Mouse (Mus musculus): Measurements from ENCODE around the gene Taar3. TPM values are rescaled to one million over a fixed set of nuclear protein-coding genes. Genes with fewer than 3 reads are reported as not detected.

Taar3 gene
- polyA plus RNA-seq, 1 experiment from 2014 or later: not detected

- ATAC-seq (ENCODE audit: low FRiP score): no peak
- Histone ChIP-seq H3K27me3 (ENCODE audit: control insufficient read depth, insufficient read depth, low read length) (no peaks in the 10 kb centered on the region), H3K36me3 (ENCODE audit: control insufficient read depth, insufficient read depth, low read length) (no peaks in the 10 kb centered on the region), H3K9me3 (ENCODE audit: control insufficient read depth, low read length) (no peaks in the 10 kb centered on the region), H3K4me2 (no peak overlapping the region), H3K27ac (ENCODE audit: low read depth, low read length) (no peak overlapping the region), H3K9ac (ENCODE audit: low read length) (no peak overlapping the region), H3K4me1 (ENCODE audit: control insufficient read depth, insufficient read depth, low read length) (no peaks in the 10 kb centered on the region), H3K4me3 (ENCODE audit: low read depth, low read length) (no peak overlapping the region)
- WGBS: 78% methylated on average over 7 of the region's 7 CpGs
- peak; percentile 21 for DNase-seq (ENCODE audit: low spot score, missing footprints)
These were observed 1.3 kb upstream of the Taar3 start for GRCm38 (mm10) chr10:23948026-23948425.

- WGBS: 84% methylated on average over 6 of the region's 6 CpGs
- H3K4me3 ChIP-seq (ENCODE audit: low read depth, low read length): no peak overlapping the region
These were observed 2.4 kb downstream of the Taar3 start for GRCm38 (mm10) chr10:23951714-23952113.

GRCm38 (mm10) chr10:23959071-23959470 is 9.7 kb downstream of the Taar3 start:
- no peaks in the 10 kb centered on the region for H3K9me3 ChIP-seq (ENCODE audit: control insufficient read depth, low read length)
- no peak for DNase-seq (ENCODE audit: low spot score, missing footprints)
- 78% methylated on average over 3 of the region's 3 CpGs for WGBS
- H3K4me1 ChIP-seq (ENCODE audit: control insufficient read depth, insufficient read depth, low read length): no peaks in the 10 kb centered on the region
- H3K27me3 ChIP-seq (ENCODE audit: control insufficient read depth, insufficient read depth, low read length): no peaks in the 10 kb centered on the region
- no peak overlapping the region for H3K4me2 ChIP-seq
- ATAC-seq (ENCODE audit: low FRiP score): no peak
- no peak overlapping the region for H3K9ac ChIP-seq (ENCODE audit: low read length)
- no peak overlapping the region for H3K27ac ChIP-seq (ENCODE audit: low read depth, low read length)
- no peak overlapping the region for H3K4me3 ChIP-seq (ENCODE audit: low read depth, low read length)
- no peaks in the 10 kb centered on the region for H3K36me3 ChIP-seq (ENCODE audit: control insufficient read depth, insufficient read depth, low read length)

More at GRCm38 (mm10) chr10:23951714-23952113, 2.4 kb downstream of the Taar3 start:
- no peaks in the 10 kb centered on the region for H3K9me3 ChIP-seq (ENCODE audit: control insufficient read depth, low read length)
- H3K27ac ChIP-seq (ENCODE audit: low read depth, low read length): no peak overlapping the region
- H3K4me1 ChIP-seq (ENCODE audit: control insufficient read depth, insufficient read depth, low read length): no peaks in the 10 kb centered on the region
- H3K36me3 ChIP-seq (ENCODE audit: control insufficient read depth, insufficient read depth, low read length): no peaks in the 10 kb centered on the region
- ATAC-seq (ENCODE audit: low FRiP score) (no peak), DNase-seq (ENCODE audit: low spot score, missing footprints) (peak; percentile 60)
- H3K4me2 ChIP-seq: no peak overlapping the region
- no peak overlapping the region for H3K9ac ChIP-seq (ENCODE audit: low read length)
- no peaks in the 10 kb centered on the region for H3K27me3 ChIP-seq (ENCODE audit: control insufficient read depth, insufficient read depth, low read length)

GRCm38 (mm10) chr10:23960444-23960915 is 11.1 kb downstream of the Taar3 start, which contains the start of gene Taar4:
Gene Taar4 (plus strand): TSS chr10:23960494.
- no peaks in the 10 kb centered on the region for H3K36me3 ChIP-seq (ENCODE audit: control insufficient read depth, insufficient read depth, low read length)
- no peaks in the 10 kb centered on the region for H3K4me1 ChIP-seq (ENCODE audit: control insufficient read depth, insufficient read depth, low read length)
- no peak within 1 kb of the TSS for H3K4me3 ChIP-seq (ENCODE audit: low read depth, low read length)
- ATAC-seq (ENCODE audit: low FRiP score) (no peak), DNase-seq (ENCODE audit: low spot score, missing footprints) (no peak)
- no peak within 1 kb of the TSS for H3K27ac ChIP-seq (ENCODE audit: low read depth, low read length)
- WGBS: 94% methylated on average over 13 of the region's 13 CpGs
- H3K4me2 ChIP-seq: no peak within 1 kb of the TSS
- H3K9me3 ChIP-seq (ENCODE audit: control insufficient read depth, low read length): no peaks in the 10 kb centered on the region
- no peak within 1 kb of the TSS for H3K9ac ChIP-seq (ENCODE audit: low read length)
- no peaks in the 10 kb centered on the region for H3K27me3 ChIP-seq (ENCODE audit: control insufficient read depth, insufficient read depth, low read length)

GRCm38 (mm10) chr10:23963444-23963843 is 14.1 kb downstream of the Taar3 start:
- ATAC-seq (ENCODE audit: low FRiP score) (no peak), DNase-seq (ENCODE audit: low spot score, missing footprints) (no peak)
- no peaks in the 10 kb centered on the region for H3K36me3 ChIP-seq (ENCODE audit: control insufficient read depth, insufficient read depth, low read length)
- H3K4me1 ChIP-seq (ENCODE audit: control insufficient read depth, insufficient read depth, low read length): no peaks in the 10 kb centered on the region
- WGBS: 76% methylated on average over 3 of the region's 3 CpGs
- no peaks in the 10 kb centered on the region for H3K9me3 ChIP-seq (ENCODE audit: control insufficient read depth, low read length)
- no peaks in the 10 kb centered on the region for H3K27me3 ChIP-seq (ENCODE audit: control insufficient read depth, insufficient read depth, low read length)
- no peak overlapping the region for H3K4me3 ChIP-seq (ENCODE audit: low read depth, low read length)
- no peak overlapping the region for H3K4me2 ChIP-seq
- no peak overlapping the region for H3K9ac ChIP-seq (ENCODE audit: low read length)
- no peak overlapping the region for H3K27ac ChIP-seq (ENCODE audit: low read depth, low read length)

- no peak overlapping the region for H3K4me2 ChIP-seq
- H3K27me3 ChIP-seq (ENCODE audit: control insufficient read depth, insufficient read depth, low read length): no peaks in the 10 kb centered on the region
- ATAC-seq (ENCODE audit: low FRiP score) (no peak), DNase-seq (ENCODE audit: low spot score, missing footprints) (no peak)
- no peaks in the 10 kb centered on the region for H3K9me3 ChIP-seq (ENCODE audit: control insufficient read depth, low read length)
- no peak overlapping the region for H3K27ac ChIP-seq (ENCODE audit: low read depth, low read length)
- no peaks in the 10 kb centered on the region for H3K36me3 ChIP-seq (ENCODE audit: control insufficient read depth, insufficient read depth, low read length)
- WGBS: 87% methylated on average over 6 of the region's 6 CpGs
- no peaks in the 10 kb centered on the region for H3K4me1 ChIP-seq (ENCODE audit: control insufficient read depth, insufficient read depth, low read length)
- no peak overlapping the region for H3K9ac ChIP-seq (ENCODE audit: low read length)
- H3K4me3 ChIP-seq (ENCODE audit: low read depth, low read length): no peak overlapping the region
These were observed 15.7 kb downstream of the Taar3 start for GRCm38 (mm10) chr10:23964921-23965610.

- no peak for ATAC-seq (ENCODE audit: low FRiP score)
- no peaks in the 10 kb centered on the region for H3K4me1 ChIP-seq (ENCODE audit: control insufficient read depth, insufficient read depth, low read length)
- H3K9me3 ChIP-seq (ENCODE audit: control insufficient read depth, low read length): no peaks in the 10 kb centered on the region
- H3K27ac ChIP-seq (ENCODE audit: low read depth, low read length): no peak within 1 kb of the TSS
- H3K9ac ChIP-seq (ENCODE audit: low read length): no peak within 1 kb of the TSS
- no peaks in the 10 kb centered on the region for H3K36me3 ChIP-seq (ENCODE audit: control insufficient read depth, insufficient read depth, low read length)
- H3K27me3 ChIP-seq (ENCODE audit: control insufficient read depth, insufficient read depth, low read length): no peaks in the 10 kb centered on the region
- H3K4me3 ChIP-seq (ENCODE audit: low read depth, low read length): no peak within 1 kb of the TSS
- DNase-seq (ENCODE audit: low spot score, missing footprints): no peak
- H3K4me2 ChIP-seq: no peak within 1 kb of the TSS
- 83% methylated on average over 11 of the region's 11 CpGs for WGBS
These were observed 21.4 kb downstream of the Taar3 start, which contains the start of gene Taar5 for GRCm38 (mm10) chr10:23970656-23971165. Gene Taar5 (plus strand): TSS chr10:23970706.

- DNase-seq (ENCODE audit: low spot score, missing footprints) (no peak), ATAC-seq (ENCODE audit: low FRiP score) (no peak)
- 79% methylated on average over 5 of the region's 5 CpGs for WGBS
- Histone ChIP-seq H3K27me3 (ENCODE audit: control insufficient read depth, insufficient read depth, low read length) (no peaks in the 10 kb centered on the region), H3K9ac (ENCODE audit: low read length) (no peak overlapping the region), H3K9me3 (ENCODE audit: control insufficient read depth, low read length) (no peaks in the 10 kb centered on the region), H3K4me3 (ENCODE audit: low read depth, low read length) (no peak overlapping the region), H3K36me3 (ENCODE audit: control insufficient read depth, insufficient read depth, low read length) (no peaks in the 10 kb centered on the region), H3K4me2 (no peak overlapping the region), H3K27ac (ENCODE audit: low read depth, low read length) (no peak overlapping the region), H3K4me1 (ENCODE audit: control insufficient read depth, insufficient read depth, low read length) (no peaks in the 10 kb centered on the region)
These were observed 21.9 kb downstream of the Taar3 start for GRCm38 (mm10) chr10:23971256-23971655.

GRCm38 (mm10) chr10:23977958-23978357 is 28.6 kb downstream of the Taar3 start:
- Histone ChIP-seq H3K36me3 (ENCODE audit: control insufficient read depth, insufficient read depth, low read length) (no peaks in the 10 kb centered on the region), H3K4me2 (no peak overlapping the region), H3K27me3 (ENCODE audit: control insufficient read depth, insufficient read depth, low read length) (no peaks in the 10 kb centered on the region), H3K4me1 (ENCODE audit: control insufficient read depth, insufficient read depth, low read length) (no peaks in the 10 kb centered on the region), H3K27ac (ENCODE audit: low read depth, low read length) (no peak overlapping the region), H3K4me3 (ENCODE audit: low read depth, low read length) (no peak overlapping the region), H3K9me3 (ENCODE audit: control insufficient read depth, low read length) (no peaks in the 10 kb centered on the region), H3K9ac (ENCODE audit: low read length) (no peak overlapping the region)
- 36% methylated on average over 4 of the region's 4 CpGs for WGBS
- DNase-seq (ENCODE audit: low spot score, missing footprints) (no peak), ATAC-seq (ENCODE audit: low FRiP score) (no peak)
